Mouse (Mus musculus) testis, postnatal 14 days (tissue): ENCODE data around the gene Rabep1.
"Not testable (repeated sequence)": the region's sequence is repeated elsewhere in the genome, so short reads cannot be mapped to it uniquely, and the experiment has no call there.

Experiments
- DNase-seq: peaks from one replicate; pipeline ENCODE4 v3.0.0; 2021; ENCODE audit warnings: low spot score

Rabep1 gene

DNA sequence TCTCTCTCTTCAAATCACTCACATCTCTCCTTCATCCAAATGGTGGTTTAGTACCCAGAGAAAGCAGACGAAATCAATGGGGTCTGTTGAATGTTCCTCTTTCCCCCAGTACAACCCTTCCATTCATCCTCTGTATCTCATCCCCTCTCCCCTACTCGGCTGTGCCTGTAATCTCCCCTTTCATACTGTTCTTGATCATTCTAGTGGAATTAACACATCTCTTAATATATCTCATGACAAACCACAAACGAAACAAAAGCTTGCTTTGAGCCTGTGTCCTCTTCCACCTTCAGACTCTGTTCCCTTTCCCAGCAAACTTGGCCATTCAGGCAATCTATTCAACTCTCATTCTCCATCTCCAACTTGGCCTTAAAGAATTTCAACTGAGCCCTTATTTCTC is 13.4 kb upstream of the Rabep1 start:
- DNase-seq = no peak

GRCm38 (mm10) chr11:70833408-70833807 is 11.2 kb upstream of the Rabep1 start:
- no peak for DNase-seq

GRCm38 (mm10) chr11:70833831-70834230 is 10.7 kb upstream of the Rabep1 start:
- no peak for DNase-seq

- DNase-seq = no peak
Observed at GRCm38 (mm10) chr11:70835381-70835831, 9.2 kb upstream of the Rabep1 start.

DNA sequence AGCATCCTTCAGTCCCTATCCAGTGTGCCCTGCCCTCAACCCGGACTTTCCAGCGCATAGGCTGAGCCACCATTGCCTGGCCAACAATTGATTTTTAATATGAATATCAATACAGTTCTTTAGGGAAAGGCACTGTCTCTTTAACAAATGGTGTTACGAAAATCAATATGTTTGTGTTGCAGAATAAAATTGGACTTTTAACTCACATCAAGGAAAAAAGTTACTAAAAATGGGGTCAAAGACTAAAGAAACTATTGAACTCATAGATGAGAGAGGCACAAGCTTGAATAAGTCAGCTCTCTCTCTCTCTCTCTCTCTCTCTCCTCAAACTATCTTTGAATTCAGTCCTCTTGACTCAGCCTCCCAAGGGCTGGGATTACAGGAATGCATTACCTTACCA is 7.5 kb upstream of the Rabep1 start:
- DNase-seq = no peak

DNA sequence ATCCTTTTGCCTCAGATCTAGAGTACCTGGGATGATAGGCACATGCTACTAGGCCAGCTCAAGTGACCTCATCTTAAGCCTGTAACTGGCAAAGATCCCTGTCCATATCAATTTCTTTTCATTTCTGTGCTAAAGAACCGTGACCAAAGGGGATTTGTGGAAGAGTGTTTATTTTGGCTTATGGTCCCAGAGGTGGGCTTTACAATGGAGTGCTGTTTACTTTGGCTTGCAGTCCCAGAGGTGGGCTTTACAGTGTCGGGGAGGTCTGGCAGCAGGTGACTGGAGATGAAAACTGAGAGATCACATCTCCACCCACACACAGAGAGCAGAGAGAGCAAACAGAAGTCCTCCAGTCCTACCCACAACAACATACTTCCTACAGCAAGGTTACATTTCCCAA is 6.0 kb upstream of the Rabep1 start:
- no peak for DNase-seq

DNA sequence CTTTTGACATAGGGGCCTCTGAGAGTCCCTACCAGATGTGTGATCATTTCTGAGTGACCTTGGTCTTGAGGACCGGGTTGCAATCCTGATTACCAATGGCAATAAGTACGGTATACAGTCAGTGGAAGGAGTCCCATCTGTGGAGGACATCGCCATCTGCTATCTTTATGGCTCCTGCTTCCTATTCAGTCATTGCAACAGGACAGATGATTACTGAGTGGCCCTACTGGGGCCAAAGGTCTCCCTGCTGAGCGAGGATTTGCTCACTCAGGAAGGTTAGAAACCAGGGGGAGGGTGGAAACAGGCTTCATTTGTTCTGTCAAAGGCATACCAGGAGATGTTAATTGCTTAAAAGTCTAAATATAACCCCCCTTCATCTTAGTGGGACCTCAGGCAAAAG is 1.6 kb upstream of the Rabep1 start:
- DNase-seq = no peak

DNA sequence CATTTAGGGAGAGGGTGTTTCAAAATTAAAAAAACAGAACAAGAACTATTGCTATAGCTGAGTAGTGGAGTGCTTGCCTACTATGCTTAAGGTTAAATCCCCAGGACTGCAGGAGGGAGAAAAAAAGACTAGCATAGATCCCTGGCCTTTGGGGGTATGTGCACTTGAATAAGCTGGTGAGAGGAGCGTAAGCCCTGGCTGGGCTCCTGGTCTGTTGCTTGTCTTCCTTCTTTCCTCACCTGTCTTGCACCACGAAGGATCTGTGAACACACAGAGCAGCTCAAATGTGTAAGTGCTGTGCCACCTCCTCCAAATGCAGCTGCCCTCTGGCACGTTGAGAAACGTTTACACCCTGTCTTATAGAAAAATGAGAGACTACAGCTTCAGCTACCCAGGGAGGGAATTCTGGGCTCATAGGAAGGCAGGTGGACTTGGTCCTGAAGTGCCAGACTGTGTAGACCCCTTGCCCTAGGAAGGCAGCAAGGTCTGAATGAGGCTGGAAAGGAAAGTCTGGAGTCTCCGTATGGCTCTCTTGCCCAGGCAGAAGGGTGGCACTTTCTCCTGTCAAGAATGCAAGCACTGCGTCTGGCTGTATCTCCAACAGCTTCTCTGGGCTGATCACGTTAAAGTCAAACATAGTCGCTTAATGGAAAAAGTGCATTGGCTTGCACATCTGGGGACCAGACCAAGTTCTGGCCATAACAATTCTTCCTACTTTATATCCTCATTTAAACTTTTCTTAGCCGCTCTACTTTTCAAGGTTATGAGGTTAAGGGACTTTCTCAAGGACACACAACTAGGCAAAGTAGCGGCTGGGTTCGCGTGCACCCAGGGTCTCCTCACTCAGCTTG is 652 bp upstream of the Rabep1 start:
- DNase-seq = no peak

DNA sequence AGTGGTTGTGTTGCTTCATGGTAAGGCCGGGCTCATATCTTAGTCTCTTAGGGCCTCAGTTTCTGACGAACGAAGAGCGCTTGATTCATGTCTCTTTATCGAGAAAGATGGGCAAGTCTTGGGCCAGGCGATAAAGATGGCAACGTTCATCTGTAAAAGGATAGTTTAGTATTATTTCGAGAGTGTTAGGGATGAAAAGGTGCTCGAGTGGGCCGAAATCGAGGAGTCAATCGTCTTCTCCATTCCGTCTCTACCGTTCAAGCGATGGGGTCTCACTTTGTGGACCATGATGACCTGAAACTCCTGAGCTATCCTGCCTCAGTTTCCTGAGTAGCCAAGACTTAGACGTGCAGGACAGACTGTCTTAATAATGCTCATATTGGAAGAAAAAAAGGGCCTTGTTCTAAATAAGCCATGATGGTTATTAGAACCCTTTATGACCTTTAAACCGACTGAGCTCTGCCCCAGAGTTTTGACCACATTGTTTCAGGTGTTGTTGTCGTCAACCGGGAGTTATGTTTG is 940 bp downstream of the Rabep1 start:
- no peak for DNase-seq

DNA sequence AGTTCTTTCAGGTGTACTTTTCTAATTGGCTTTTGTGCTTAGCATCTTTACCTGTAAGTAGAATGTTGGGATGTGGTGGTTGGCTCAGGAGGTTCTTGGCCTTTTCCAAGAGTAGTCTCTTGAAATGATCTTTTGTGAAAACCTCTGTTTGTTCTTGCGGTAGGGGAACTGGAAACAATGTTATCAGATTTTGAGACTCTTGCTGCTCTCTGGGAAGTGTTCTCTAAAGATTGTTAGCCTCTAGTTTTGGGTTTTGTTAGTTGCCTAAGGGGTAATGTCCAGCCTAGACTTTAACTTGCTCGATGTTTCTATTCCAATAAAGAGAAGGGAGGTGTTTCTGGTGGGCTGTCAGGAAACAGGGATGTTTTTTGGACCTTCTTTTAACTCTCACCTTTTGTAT is 1.5 kb downstream of the Rabep1 start:
- DNase-seq = peak; percentile 30

- no peak for DNase-seq
Observed at GRCm38 (mm10) chr11:70860371-70860770, 15.8 kb downstream of the Rabep1 start.

- DNase-seq = not testable (repeated sequence)
Observed at GRCm38 (mm10) chr11:70863204-70863603, 18.6 kb downstream of the Rabep1 start.

DNA sequence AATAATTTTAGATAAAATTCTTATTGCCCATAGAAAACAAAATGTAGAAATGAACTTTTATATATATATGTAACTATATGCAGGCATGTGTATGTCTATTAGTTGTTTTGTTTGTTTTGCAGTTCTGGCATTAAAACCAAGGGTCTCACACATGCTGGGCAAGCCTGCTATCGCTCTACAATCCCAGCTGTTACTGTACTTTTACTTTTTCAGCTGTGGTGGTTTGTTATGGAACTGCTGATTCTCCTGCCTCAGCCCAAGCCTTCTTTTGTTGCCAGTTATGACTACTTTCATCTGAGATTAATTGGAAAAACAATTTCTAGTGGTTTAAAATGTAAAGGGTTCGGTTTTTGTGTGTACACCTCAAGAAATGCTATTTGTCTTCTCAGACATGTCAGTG is 20.6 kb downstream of the Rabep1 start:
- no peak for DNase-seq

- DNase-seq = no peak
Observed at GRCm38 (mm10) chr11:70869263-70869662, 24.7 kb downstream of the Rabep1 start.

GRCm38 (mm10) chr11:70869811-70870210 is 25.2 kb downstream of the Rabep1 start:
- DNase-seq = no peak

DNA sequence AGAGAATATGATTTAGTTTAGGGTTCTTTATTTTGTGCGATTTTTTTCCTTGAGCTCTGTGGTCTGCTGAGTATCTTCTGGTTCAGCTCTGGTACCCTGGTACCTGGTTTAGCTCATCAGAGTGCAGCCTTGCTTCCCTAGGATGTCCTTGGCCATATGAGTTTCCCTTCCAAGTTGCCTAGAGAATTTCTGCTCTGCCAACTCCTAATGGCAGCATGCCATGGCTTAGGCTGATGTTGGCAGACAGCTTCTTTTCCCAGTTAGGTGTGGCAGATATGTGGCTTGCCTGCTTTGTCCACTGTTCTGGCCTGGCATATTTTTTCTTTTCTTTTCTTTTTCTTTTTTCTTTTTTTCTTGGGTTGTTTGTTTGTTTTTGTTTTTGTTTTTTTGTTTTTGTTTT is 25.8 kb downstream of the Rabep1 start:
- peak; percentile 69 for DNase-seq

DNA sequence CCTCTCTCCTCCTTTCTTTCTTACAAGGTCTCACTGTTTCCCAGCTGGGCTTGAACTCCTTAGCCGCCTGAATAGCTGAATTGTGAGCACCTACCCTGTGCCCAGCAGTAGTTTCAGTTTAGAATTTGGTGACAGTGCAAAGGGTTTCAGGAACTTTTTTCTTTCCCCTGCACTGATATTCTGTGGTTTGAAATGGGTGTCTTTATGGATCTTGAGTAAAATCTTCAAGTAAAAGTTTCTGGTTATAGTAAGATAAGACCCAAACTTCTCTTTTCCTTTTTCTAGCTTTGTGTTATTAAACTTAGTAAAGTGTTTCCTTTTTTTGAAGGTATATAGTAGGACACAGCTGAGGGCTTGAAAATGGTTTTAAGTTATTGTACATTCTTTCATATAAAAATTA is 26.5 kb downstream of the Rabep1 start:
- no peak for DNase-seq

DNA sequence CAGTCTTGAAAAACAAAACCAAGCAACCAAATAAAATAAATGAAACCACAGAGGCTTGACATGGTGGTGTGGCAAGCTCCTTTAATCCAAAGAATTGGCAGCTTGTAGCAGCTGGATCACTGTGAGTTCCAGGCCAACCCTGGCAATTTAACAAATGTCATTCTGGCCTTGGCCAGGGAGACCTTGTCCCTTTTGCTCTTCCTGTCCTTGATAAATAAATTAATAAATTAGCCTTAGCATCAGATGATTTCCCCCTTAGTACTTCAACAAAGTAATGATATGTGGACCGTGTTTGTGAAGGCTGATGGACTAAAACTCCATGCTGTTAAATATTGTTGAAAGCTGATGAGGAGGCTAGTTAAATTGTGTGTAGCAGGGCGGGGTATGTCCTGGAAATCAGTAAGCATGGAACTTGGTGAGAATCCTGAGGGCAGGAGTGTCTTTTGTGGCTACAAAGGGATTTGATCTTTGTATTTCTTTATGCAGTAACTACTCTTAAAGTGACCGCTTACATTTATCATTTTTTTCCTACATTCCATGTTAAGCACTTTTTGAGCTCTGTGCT is 27.3 kb downstream of the Rabep1 start:
- DNase-seq = peak; percentile 35

DNA sequence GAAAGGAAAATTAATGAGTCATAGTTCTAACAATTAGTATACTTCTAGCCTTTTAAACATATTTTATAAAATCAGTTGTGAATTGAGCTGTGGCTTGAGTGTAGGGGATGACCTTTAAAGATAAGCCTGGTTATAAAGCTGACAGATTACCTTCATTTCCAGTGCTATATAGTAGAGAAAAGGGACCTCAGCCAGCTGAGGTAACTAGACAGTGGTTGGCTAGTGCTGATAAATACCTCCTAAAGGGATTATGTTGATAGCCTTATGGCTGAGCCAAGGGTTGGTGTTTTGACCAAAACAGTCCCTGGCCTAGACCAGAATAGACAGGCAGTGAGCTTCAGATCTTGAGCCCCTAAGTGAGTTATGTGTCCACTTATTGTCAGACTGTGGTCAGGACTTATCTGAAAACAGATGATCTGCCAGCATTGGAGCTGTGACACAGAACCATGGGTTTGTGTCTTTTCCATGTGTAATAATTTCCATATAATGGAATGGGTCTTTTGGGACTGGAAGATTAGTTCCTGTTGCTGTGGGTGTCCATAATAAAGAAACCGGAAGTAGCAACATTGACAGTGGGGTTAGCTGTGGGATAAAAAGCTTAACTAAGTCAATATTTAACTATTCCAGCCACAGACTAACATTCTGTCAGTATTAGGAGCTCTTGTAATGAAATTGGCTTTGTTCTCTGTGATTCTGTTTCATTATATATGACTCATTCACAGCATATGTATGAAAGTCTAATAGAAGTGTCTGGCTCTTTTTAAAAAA is 29.5 kb downstream of the Rabep1 start:
- no peak for DNase-seq

DNA sequence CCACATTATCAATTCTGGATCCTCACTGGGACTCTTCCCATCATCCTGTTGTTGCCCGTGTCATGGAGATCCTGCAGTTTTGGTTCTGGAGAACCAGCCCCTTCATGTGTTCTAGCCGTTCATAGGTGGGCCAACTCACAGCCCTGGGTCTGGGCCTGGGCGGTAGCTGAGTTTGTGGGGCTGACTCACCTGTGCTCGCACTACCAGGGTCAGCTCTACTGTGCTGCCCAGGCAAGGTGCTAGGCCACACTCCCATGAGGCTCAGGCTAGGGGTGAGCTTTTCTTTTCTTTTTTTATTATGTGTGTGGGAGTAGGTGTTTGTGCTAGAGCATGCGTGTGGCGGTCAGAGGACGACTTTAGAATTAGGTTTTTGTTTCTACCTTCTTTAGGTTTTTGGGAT is 33.1 kb downstream of the Rabep1 start:
- DNase-seq = no peak

GRCm38 (mm10) chr11:70882905-70883430 is 38.4 kb downstream of the Rabep1 start:
- DNase-seq = no peak

- DNase-seq = no peak
Observed at GRCm38 (mm10) chr11:70890643-70891042, 46.1 kb downstream of the Rabep1 start.
